Mouse (Mus musculus): Measurements from ENCODE around the gene Anapc10. TPM values are rescaled to one million over a fixed set of nuclear protein-coding genes. Genes with fewer than 3 reads are reported as not detected.
"Not testable (repeated sequence)": the region's sequence is repeated elsewhere in the genome, so short reads cannot be mapped to it uniquely, and the experiment has no call there.

The Anapc10 gene
- polyA plus RNA-seq, 1 experiment from 2014 or later, result 43.5 TPM

DNA sequence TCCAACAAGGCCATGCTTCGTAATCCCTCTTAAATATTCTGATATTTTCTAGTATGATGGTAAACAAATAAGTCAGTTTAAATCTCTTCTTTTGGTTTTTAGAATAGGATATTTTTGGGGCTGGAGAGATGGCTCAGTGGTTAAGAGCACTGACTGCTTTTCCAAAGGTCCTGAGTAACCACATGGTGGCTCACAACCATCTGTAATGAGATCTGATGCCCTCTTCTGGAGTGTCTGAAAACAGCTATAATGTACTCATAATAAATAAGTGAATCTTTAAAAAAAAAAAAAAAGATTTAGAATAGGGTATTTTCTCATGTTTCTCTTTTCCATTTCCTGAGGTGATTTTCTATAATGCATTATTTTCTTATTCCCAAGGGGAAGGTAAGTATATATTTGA is 16.3 kb downstream of the Anapc10 start:
- DNase-seq (ENCODE audit: low spot score), result no peak
- Histone ChIP-seq H3K4me3 (no peak overlapping the region), H3K4me1 (no peaks in the 10 kb centered on the region), H3K27ac (replicated peaks) (no peak overlapping the region), H3K36me3 (replicated peaks) (peaks cover 46% of the 10 kb centered on the region), H3K9me3 (no peaks in the 10 kb centered on the region), H3K27me3 (replicated peaks; ENCODE audit: low read depth, poor library complexity, severe bottlenecking) (no peaks in the 10 kb centered on the region)
- WGBS, result 94% methylated on average over 1 of the region's 1 CpGs

DNA sequence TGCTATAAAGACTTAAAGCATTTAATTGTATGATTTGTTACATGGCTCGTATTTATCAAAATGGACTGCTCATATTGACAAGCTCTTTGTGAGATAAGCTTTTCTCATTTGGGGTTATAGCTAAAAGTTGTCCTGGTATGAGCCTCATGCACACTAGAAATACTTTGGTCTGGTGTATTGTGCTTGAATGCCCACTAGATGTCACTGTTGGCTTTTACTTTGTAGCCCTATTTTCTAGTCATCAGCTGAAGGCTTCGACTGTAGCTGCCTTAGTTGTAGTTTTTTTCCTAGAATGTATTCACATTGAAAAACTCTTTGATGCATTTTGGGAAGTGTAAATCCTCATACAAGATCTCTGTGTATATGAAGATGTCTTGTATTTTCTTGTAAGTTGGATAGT is 22.7 kb downstream of the Anapc10 start:
- no peak for DNase-seq (ENCODE audit: low spot score)
- Histone ChIP-seq H3K27me3 (replicated peaks; ENCODE audit: low read depth, poor library complexity, severe bottlenecking) (no peaks in the 10 kb centered on the region), H3K4me3 (no peak overlapping the region), H3K4me1 (no peaks in the 10 kb centered on the region), H3K36me3 (replicated peaks) (peaks cover 24% of the 10 kb centered on the region), H3K27ac (replicated peaks) (no peak overlapping the region), H3K9me3 (no peaks in the 10 kb centered on the region)
- 34% methylated on average over 2 of the region's 2 CpGs for WGBS

DNA sequence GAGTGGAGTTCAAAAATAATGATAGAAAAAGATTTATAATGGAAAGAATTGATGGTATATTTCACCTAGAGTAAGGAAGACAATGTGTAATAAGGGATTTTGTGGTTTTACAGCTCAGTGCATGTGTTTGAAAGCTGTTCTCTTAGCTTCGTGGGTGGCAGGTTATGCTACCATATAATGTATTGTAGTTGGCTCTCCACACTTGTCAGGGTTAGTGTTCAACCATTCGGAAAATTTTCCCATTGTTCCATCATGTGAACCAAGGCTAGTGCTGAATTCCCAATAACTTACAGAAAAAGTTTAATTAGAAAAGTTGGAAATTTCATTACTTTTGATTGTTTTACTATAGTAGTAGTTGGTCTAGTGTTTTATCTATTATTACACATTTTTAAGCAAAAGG is 36.6 kb downstream of the Anapc10 start:
- 0 out of 2 replicates have a peak, but pooled peaks cover 3% of the 10 kb centered on the region for H3K4me1 ChIP-seq
- no peak overlapping the region for H3K4me3 ChIP-seq
- 73% methylated on average over 2 of the region's 2 CpGs for WGBS
- H3K9me3 ChIP-seq, result no peaks in the 10 kb centered on the region
- H3K27me3 ChIP-seq (replicated peaks; ENCODE audit: low read depth, poor library complexity, severe bottlenecking), result no peaks in the 10 kb centered on the region
- no peak overlapping the region for H3K27ac ChIP-seq (replicated peaks)
- H3K36me3 ChIP-seq (replicated peaks), result peaks cover 22% of the 10 kb centered on the region
- DNase-seq (ENCODE audit: low spot score), result no peak

DNA sequence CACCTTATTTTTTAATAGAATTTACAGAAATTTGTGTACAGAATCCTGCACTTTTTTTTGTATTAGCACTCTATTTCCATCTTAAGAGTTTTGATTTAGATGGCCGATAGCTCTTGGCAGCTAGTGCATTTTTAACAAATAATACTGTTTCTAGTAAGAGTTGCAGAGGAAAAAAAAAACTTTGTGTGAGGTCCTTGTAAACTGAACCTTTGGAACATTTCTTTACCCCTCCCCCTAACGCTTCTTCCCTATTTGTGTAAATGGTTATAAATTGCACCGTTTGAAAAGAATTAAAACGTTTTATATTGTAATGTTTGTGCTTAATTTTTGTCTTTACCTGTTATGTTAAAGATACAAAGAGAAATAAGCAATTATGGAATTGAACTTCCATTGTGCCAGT is 37.0 kb downstream of the Anapc10 start:
- Histone ChIP-seq H3K36me3 (replicated peaks) (peaks cover 22% of the 10 kb centered on the region), H3K27ac (replicated peaks) (no peak overlapping the region), H3K9me3 (no peaks in the 10 kb centered on the region), H3K4me3 (no peak overlapping the region), H3K4me1 (0 out of 2 replicates have a peak, but pooled peaks cover 3% of the 10 kb centered on the region), H3K27me3 (replicated peaks; ENCODE audit: low read depth, poor library complexity, severe bottlenecking) (no peaks in the 10 kb centered on the region)
- DNase-seq (ENCODE audit: low spot score), result no peak
- 73% methylated on average over 4 of the region's 4 CpGs for WGBS

DNA sequence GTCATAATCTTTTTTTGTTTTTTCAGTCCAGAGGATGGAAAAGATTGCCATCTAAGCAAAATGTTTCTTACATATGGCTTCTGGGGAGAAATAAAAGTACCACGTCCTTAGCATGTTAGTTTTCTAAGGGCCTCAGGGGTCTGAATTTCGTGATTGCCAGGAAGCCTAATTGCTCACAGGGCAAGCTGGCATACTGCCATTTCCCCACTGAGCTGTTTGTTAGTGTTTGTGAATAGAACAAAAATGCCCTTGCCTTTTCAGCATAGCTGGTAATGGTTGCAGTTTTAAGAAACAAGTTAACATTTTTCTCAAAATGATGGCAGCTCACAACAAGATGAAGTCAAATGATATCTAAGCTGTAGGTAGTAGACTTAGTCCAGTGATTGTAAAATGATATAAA is 38.7 kb downstream of the Anapc10 start:
- WGBS, result 66% methylated on average over 2 of the region's 2 CpGs
- 0 out of 2 replicates have a peak, but pooled peaks cover 3% of the 10 kb centered on the region for H3K4me1 ChIP-seq

DNA sequence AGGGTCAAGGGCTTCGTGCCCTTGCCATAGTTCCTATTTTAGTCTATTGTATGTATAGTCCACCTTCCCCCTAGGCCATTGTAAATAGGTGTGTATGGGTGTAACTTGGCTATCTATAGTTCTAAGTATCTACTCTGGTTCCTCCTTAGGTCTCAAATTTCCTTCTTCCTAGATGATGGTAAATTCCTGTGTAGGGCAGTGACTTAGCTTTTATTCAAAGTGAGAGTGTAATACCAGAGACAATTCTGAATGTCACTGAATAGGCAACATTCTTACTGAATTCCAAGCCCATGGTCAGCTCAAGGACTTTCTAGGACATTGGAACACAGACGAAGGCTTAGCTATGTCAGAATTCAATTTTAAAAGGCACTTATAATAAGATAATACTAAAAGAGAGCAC is 83.3 kb downstream of the Anapc10 start:
- not testable (repeated sequence) for DNase-seq (ENCODE audit: low spot score); H3K9me3 ChIP-seq; H3K4me3 ChIP-seq; H3K27me3 ChIP-seq (replicated peaks; ENCODE audit: low read depth, poor library complexity, severe bottlenecking); H3K4me1 ChIP-seq; H3K27ac ChIP-seq (replicated peaks); H3K36me3 ChIP-seq (replicated peaks)
- WGBS, result 88% methylated on average over 2 of the region's 2 CpGs

More for the DNA sequence above, 38.7 kb downstream of the Anapc10 start:
- H3K27me3 ChIP-seq (replicated peaks; ENCODE audit: low read depth, poor library complexity, severe bottlenecking), result no peaks in the 10 kb centered on the region
- peaks cover 18% of the 10 kb centered on the region for H3K36me3 ChIP-seq (replicated peaks)
- H3K27ac ChIP-seq (replicated peaks), result no peak overlapping the region
- no peak overlapping the region for H3K4me3 ChIP-seq
- no peaks in the 10 kb centered on the region for H3K9me3 ChIP-seq
- no peak for DNase-seq (ENCODE audit: low spot score)

DNA sequence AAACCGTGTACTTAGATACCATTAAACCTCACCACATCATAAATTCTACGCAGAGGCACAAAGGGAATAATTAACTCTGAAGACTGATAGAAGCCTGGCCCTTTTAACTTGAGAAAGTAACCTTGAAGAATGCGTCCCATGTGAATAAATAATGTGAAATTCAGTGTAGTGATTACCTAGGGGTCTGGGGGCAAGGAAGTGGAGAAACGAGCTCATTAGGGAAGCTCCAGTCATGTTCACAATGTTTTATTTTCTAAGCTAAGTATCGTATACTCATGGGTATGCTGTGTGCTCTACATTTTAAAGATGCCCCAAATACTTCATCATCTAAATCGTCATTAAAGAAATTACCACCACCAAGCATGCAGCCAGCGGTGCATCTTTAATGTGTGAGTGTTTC is 85.1 kb downstream of the Anapc10 start:
- DNase-seq (ENCODE audit: low spot score), result no peak
- WGBS, result 82% methylated on average over 7 of the region's 7 CpGs
- no peaks in the 10 kb centered on the region for H3K9me3 ChIP-seq

DNA sequence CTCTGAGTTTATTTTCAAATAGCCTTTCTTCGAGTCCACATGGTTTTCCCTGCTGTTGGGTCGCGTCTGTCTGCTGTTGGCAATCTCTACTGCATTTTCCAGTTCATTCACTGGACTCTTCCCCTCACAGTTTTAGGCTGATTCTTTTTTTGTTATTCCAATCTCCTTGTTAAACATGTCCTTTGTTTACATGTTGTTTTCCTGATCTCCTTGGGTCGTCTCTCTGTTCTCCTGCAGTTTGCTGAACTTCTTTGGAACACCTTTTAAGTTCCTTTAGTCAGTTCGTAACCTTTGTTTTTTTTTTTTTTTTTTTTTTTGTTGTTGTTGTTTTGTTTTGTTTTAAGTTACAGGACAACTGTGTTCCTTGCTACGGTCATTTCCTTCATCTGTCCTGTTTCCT is 92.9 kb downstream of the Anapc10 start:
- Histone ChIP-seq H3K27me3 (replicated peaks; ENCODE audit: low read depth, poor library complexity, severe bottlenecking) (no peaks in the 10 kb centered on the region), H3K4me1 (no peaks in the 10 kb centered on the region), H3K9me3 (no peaks in the 10 kb centered on the region), H3K4me3 (no peak overlapping the region), H3K27ac (replicated peaks) (no peak overlapping the region), H3K36me3 (replicated peaks) (no peaks in the 10 kb centered on the region)
- no peak for DNase-seq (ENCODE audit: low spot score)
- WGBS, result 79% methylated on average over 6 of the region's 6 CpGs

More for the DNA sequence above, 85.1 kb downstream of the Anapc10 start:
- Histone ChIP-seq H3K27me3 (replicated peaks; ENCODE audit: low read depth, poor library complexity, severe bottlenecking) (no peaks in the 10 kb centered on the region), H3K4me3 (no peak overlapping the region), H3K4me1 (no peaks in the 10 kb centered on the region), H3K27ac (replicated peaks) (no peak overlapping the region), H3K36me3 (replicated peaks) (no peaks in the 10 kb centered on the region)

DNA sequence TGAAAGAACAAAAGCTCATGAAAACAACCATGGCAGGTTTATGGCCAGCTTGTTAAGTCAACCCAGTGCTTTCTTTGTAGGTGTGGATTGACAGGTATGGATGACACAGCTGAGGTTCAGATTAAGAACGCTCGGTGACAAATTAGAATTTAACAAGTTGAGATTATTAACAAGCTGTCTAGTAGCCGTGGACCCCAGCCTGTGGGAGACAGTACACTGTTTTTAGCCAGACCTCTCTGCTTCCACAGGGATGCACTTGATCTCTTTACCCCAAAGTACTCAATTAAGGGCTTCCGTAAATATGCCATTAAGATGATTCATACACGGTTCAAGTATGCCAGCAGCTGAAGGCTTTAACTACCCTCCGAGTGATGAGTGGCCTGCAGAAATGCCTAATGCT is 95.4 kb downstream of the Anapc10 start:
- WGBS, result 83% methylated on average over 6 of the region's 6 CpGs
- Histone ChIP-seq H3K9me3 (no peaks in the 10 kb centered on the region), H3K27me3 (replicated peaks; ENCODE audit: low read depth, poor library complexity, severe bottlenecking) (no peaks in the 10 kb centered on the region), H3K4me1 (no peaks in the 10 kb centered on the region), H3K27ac (replicated peaks) (no peak overlapping the region), H3K4me3 (no peak overlapping the region), H3K36me3 (replicated peaks) (no peaks in the 10 kb centered on the region)
- DNase-seq (ENCODE audit: low spot score), result no peak

DNA sequence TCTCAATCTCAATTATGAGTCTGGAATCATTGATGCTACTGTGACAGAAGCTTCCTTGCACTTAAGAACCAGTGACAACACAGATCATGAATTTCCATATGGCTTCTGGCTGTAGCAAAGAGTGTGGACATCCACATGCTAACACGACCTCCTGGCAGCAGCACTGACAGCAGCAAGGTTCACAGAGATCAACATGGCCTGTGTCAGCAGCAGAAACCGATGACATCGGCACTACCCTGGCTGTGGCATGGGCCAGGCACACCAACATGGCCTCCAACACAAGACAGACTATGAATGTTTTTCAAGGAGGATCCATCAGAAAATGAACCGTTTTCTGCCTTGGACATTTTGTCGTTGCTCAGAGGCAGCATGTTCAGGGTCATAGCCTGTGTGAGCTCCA is 114.9 kb downstream of the Anapc10 start:
- no peaks in the 10 kb centered on the region; the same call in 1 of the 2 replicates for H3K27me3 ChIP-seq (replicated peaks; ENCODE audit: low read depth, poor library complexity, severe bottlenecking)
- H3K4me3 ChIP-seq, result no peak overlapping the region
- 94% methylated on average over 5 of the region's 5 CpGs for WGBS
- peaks cover 16% of the 10 kb centered on the region for H3K4me1 ChIP-seq
- no peaks in the 10 kb centered on the region for H3K9me3 ChIP-seq
- H3K27ac ChIP-seq (replicated peaks), result no peak overlapping the region
- no peaks in the 10 kb centered on the region for H3K36me3 ChIP-seq (replicated peaks)
- no peak for DNase-seq (ENCODE audit: low spot score)

Other genes starting within 250 kb of the Anapc10 start
- gene Otud4, start 72.2 kb upstream of the Anapc10 start, polyA plus RNA-seq (2016; fragmentation: Nextera tagmentation; extraction: Ambion mirVana), result 16.1 and 17.8 TPM in 2 replicates
- gene Abce1, start 80 bp upstream of the Anapc10 start, polyA plus RNA-seq (2016; fragmentation: Nextera tagmentation; extraction: Ambion mirVana), result 142 TPM in 2 replicates

Data from embryonic facial prominence, embryonic 10.5 days (tissue).